Mouse (Mus musculus) embryo, embryonic 9.5 days (tissue): ENCODE measurements at regions not wholly inside any gene's neighbourhood (a gene's known extent, or its start where the extent isn't known, plus 50 kb on each side); places are given as distances from the start of the nearest gene placed in this dataset.

Experiments
- DNase-seq: peaks from one replicate; pipeline ENCODE4 v3.0.0-alpha.2; 2017; ENCODE audit errors: extremely low spot score

DNA sequence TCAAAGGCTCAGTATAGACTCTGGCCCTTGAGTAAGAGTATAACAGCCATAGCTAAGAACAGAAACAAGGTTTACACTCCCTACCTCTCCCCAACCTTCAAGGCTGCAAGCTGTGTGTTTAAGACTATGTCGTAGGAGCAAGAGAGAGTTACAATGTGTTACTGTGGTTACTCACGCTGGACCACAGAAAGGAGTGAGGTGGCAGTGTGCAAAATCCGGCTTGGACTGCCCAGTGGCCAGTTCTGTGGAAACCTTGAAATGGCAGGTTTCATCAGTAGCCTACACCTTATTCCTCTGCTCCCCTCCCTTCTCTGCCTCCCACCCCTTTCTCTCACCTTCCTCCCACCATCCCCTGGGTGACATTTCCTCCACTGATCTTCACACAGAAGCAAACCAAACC is 114.3 kb upstream of the Ado start:
- no peak for DNase-seq

- no peak for DNase-seq
These were observed 112.9 kb upstream of the Ado start for GRCm38 (mm10) chr10:67661666-67662065.

DNA sequence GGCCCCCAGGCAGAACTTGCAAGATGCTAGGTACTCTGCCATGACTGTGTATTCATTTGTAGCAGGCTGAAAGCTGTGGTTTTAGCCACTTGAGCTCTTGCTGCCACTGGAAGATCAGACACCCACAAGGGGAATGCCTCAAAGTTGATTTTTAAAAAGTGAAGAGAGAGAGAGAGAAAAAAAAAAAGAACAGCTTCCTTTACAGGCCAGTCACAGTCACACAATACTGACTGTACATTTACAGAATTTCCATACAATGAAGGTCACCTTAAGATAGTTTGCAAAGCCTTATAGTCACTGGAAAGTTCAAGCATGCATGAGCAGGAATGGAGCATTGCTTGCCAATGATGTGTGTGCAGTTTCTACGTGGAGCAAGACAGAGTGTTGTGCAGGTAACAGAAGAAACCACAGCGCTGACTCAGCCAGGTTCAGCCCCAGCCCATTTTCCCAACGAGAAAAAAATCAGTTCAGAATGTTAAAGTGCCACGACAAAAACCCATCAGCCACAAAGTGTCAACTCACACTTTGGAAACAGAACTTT is 109.3 kb upstream of the Ado start:
- DNase-seq = no peak

GRCm38 (mm10) chr10:67657305-67657704 is 108.5 kb upstream of the Ado start:
- DNase-seq = no peak

DNA sequence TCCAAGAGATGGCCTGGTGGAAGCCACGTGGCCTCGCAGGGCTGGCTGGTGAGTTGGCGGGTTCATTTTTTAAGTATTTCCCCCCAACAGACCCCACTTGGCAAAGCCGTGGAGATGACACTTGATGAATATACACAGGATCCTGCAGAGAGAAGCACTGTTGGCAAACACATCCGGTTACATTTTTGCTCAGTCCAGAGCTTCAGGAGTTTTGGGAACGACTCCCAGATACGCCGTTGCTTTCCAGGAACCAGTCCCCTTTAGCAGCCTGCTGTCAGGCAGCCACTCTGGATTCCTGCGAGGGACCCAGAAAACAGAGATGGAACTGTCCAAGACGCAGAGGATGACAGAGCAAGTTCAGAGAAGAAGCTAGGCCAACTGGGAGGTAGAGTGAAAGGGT is 105.8 kb upstream of the Ado start:
- DNase-seq = no peak

GRCm38 (mm10) chr10:67652300-67652699 is 103.5 kb upstream of the Ado start:
- no peak for DNase-seq

DNA sequence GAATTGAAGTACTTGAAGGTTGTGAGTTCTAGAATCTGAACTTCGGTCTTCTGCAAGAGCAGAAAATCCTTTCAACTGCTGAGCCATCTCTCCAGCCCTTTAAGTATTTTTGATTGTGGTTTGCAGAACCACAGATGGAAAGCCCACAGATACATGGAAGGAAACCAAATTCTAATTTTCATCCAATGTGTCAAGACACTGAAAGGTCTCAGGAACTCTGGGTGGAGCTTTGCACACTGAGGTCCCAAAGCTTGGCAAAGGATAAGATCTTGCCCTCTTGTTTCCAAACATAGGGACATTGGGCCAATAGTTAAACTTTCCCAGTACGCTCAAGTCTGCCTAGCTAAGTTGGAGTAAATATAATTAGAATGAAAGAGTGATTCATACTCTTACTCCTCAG is 102.6 kb upstream of the Ado start:
- no peak for DNase-seq

DNA sequence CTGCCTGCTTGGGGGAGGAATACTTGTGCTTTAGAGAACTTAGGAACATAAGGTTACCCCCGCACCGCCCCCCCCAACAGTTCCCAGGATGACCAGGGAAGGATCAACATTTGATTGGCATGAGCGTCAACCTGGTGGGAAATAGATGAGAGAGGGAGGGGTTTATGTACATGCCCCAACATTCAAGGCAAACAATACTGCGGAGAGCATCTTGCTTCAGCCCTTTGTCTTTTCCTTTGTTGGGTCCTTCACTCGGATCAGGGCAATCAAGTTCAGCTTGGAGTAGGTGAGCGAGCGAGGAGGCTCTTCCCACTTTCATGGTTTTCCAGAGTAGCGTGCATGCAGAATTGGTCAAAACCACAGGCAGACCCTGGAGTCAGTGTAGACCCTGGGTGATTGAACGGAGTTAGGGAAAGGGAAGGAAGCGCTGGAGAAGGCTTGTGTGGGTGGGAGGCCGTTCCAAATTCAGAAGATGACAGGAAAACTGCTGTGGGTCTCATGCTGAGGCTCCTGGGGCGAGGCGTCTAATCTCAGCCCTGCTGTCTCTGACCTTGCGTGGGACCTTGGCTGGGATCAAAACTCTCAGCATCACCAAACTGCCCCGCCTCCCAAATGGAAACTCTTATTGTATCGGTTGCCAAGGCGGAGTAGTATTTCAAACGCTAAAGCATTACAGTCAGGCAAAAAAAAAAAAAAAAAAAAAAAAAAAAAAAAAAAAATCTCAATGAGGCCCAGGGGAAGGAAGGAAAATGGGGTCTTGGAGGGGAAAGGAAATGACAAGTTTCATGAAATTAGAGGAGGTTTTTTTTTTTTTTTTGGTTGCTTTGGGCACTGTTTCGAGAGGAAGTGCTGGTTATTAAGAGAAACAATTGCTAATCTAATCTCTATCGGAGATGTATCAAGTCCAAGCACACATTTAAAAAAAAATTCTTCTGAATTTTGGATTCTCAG is 99.3 kb upstream of the Ado start:
- DNase-seq = peak; percentile 19

DNA sequence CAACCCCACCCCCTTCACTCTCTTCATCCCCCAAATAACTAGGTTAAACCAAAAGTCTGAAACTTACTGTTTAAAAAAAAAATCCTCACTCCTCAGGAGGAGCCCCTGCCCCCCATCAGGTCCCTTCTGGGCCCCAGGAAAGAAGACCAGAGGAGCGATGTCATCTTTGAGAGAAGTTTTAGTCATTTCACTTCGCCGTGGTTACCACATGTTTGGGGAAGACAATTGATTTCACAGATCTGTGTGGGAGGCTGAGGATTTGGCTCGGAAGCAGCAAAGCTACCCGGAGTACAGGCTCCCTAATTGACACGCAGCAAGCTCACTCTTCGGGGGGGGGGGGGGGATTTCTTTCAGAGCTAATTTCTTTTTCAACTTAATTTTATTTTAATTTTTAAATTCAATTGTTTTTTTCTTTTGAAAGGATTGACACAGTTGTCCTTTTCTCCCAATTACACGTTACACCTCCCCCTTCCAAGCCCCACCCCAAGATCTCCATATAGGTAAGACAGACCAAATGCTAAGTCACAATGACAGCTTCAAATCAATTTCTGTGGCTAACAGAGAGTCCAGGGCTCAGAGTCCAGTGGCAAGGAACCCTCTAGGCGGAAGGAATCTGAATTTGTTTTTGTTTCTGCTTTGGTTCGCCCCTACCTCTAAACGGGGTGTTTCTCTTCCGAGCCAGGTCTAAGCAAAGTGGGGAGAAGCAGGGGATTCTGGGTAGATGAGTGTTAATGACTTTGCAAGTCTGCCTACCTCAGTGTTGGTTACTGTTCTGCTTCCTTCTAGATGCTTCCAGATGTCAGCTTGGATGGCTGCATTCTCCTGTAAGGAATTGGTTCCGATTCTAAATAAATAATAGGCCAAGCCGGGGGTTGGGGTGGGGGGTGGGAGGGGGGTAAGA is 98.2 kb upstream of the Ado start:
- peak; percentile 28 for DNase-seq

DNA sequence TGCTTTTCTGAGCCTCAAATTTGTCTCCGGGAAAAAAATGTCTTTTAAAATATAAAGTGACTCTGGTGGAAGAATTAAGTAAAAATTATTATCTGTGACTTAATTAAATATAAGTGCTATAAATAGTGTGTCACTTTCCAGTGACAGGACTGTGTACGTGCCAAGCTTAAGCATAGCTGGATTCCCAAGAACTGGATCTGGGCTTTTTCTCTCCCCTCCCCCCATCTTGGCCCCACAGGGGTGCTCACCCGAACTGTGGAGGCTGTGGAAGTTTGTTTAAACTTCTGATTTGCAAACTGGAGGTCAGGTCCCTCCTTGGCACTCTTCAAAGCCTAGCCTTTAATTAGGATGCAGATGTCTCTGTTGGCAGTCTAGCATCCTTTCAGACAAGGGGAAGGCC is 97.1 kb upstream of the Ado start:
- no peak for DNase-seq

DNA sequence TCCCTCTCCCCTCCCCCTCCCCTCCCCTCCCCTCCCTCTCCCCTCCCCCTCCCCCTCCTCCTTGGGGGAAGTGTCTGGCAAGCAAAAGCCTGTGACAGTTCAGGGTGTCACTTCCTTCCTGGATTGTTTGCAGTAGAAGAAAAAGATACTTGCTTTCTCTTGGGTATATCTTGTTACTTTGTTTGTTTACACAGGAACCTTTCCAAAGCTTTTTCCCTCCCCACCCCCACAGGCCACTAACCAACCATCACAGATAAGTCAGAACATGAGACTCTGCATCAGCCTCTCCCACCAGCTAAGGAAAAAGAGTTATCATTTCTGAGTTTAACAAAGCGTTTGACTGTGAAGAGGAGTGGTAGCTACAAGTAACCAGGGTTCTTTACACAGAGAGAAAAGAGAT is 95.5 kb upstream of the Ado start:
- peak; percentile 28 for DNase-seq

- no peak for DNase-seq
These were observed 94.9 kb upstream of the Ado start for GRCm38 (mm10) chr10:67643685-67644084.

GRCm38 (mm10) chr10:67637339-67637738 is 88.6 kb upstream of the Ado start:
- DNase-seq = peak; percentile 15

- peak; percentile 45 for DNase-seq
These were observed 87.8 kb upstream of the Ado start for GRCm38 (mm10) chr10:67636569-67636968.

- no peak for DNase-seq
These were observed 86.0 kb upstream of the Ado start for GRCm38 (mm10) chr10:67634795-67635194.

- no peak for DNase-seq
These were observed 84.3 kb upstream of the Ado start for GRCm38 (mm10) chr10:67633063-67633462.

GRCm38 (mm10) chr10:67623338-67623737 is 74.6 kb upstream of the Ado start:
- no peak for DNase-seq

GRCm38 (mm10) chr10:67620018-67620417 is 71.3 kb upstream of the Ado start:
- DNase-seq = no peak

DNA sequence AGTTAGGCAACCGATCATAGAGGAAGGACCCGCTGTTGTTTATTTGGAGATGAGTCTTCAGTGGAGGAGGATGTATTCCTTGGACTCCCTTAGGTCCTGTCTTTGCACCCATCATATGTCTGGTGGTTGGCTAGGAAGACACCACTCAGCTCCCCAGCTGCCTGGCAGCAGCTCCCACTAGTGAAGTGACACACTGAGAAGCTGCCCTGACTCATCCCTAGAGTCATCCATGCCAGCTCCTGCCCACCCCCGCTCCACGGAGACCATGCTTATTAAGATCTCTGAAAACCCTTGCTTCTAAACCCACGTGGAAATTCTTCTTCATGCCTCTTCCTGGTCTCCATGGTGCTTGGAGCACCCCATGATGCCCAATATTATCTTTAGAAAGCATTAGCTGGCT is 69.4 kb upstream of the Ado start:
- DNase-seq = no peak

DNA sequence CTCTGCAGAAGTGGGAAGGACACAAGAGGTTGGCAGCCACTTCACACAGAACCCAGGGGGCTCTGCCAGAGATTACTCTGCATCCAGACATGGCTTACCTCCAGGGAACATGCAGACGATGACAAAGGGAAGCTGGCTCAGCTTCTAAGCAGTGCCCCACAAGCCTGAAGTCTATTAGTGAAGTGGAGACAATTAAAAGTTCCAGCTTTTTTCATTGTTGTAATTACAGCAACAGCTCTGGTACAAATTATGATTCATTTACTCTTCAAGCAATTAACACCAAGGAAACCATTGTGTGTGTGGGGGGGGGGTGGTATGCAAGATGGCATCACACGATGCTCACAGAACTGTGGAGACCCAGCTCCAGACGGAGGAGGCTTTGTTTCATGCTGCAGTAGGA is 66.3 kb upstream of the Ado start:
- DNase-seq = no peak

DNA sequence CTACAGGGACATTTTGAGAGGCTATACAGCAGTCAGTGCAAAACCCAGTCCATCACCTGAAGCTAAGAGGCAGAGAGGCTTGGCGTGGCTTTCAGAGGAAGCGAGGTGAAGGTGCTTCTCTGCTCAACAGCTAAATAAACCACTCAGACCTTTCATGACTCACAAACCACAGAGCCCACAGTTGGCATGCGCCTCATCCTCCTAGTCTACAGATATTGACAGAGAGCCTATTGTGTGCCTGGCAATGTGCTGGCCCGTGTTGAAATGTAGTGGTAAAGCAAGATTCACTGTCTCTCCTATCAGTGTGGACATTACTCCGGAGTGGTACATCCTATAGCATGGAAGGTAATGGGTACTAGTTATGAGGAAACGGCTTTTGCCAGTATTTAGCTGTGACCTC is 61.9 kb upstream of the Ado start:
- DNase-seq = no peak

- DNase-seq = peak; percentile 15
These were observed 59.3 kb upstream of the Ado start for GRCm38 (mm10) chr10:67608033-67608432.
